Mouse (Mus musculus) heart, embryonic 16.5 days (tissue): Measurements from ENCODE around the gene Drp2. TPM values are rescaled to one million over a fixed set of nuclear protein-coding genes. Genes with fewer than 3 reads are reported as not detected.
A peak's percentile ranks its signal among the peaks of the same experiment; 100 is the strongest.

Experiments
- ATAC-seq: fragments of 200-750 bp; cut with Nextera tagmentation; replicated peaks from 2 replicates; pipeline ENCODE4 v1.8.0; 2017; ENCODE audit warnings: moderate number of reproducible peaks; ENCODE audit not compliant: insufficient read depth, low FRiP score; ENCODE audit errors: extremely low read depth
- H3K27ac ChIP-seq: fragments of 300-500 bp; sonication (generic); 2 replicates; pipeline ENCODE4 v1.5.1; 2014; ENCODE audit warnings: mild to moderate bottlenecking, low read length, control low read depth, moderate library complexity
- H3K27me3 ChIP-seq: fragments of 300-500 bp; sonication (generic); 2 replicates; pipeline ENCODE4 v1.6.1; 2014; ENCODE audit warnings: low read length, mixed read lengths; ENCODE audit not compliant: control insufficient read depth, insufficient read depth
- H3K36me3 ChIP-seq: fragments of 300-500 bp; sonication (generic); 2 replicates; pipeline ENCODE4 v1.6.1; 2014; ENCODE audit not compliant: control insufficient read depth, insufficient read depth
- H3K4me1 ChIP-seq: fragments of 300-500 bp; sonication (generic); 2 replicates; pipeline ENCODE4 v1.6.1; 2014; ENCODE audit warnings: low read length, mixed read lengths; ENCODE audit not compliant: control insufficient read depth, insufficient read depth
- H3K4me2 ChIP-seq: fragments of 300-500 bp; sonication (generic); 2 replicates; pipeline ENCODE4 v1.6.1; 2014; ENCODE audit warnings: low read depth, mild to moderate bottlenecking, control low read depth, low read length
- H3K4me3 ChIP-seq: fragments of 300-500 bp; sonication (generic); 2 replicates; pipeline ENCODE4 v1.5.1; 2014; ENCODE audit warnings: mild to moderate bottlenecking, control low read depth, low read length
- H3K9ac ChIP-seq: fragments of 300-500 bp; sonication (generic); 2 replicates; pipeline ENCODE4 v1.6.1; 2014; ENCODE audit warnings: low read length, control low read depth
- H3K9me3 ChIP-seq: fragments of 300-500 bp; sonication (generic); replicated peaks from 2 replicates; pipeline ENCODE4 v1.6.1; 2016; ENCODE audit warnings: low read length; ENCODE audit not compliant: control insufficient read depth
- WGBS: fragments of 180-500 bp; shearing (Covaris S2); extraction: QIAGEN DNeasy Blood & Tissue Kit; methylation state at CpG from one replicate; pipeline ENCODE4 v1.1.7; 2014; 5-methylcytosine and 5-hydroxymethylcytosine counted together
- polyA plus RNA-seq: library from polyadenylated mRNA; unstranded; fragments of >200 nt; fragmentation: Nextera tagmentation; extraction: Ambion mirVana; gene quantifications from 2 replicates; pipeline ENCODE4 v1.2.1, GENCODE M21; 2015

Drp2 gene
- polyA plus RNA-seq, 1 experiment from 2014 or later, result 0.25 TPM

DNA sequence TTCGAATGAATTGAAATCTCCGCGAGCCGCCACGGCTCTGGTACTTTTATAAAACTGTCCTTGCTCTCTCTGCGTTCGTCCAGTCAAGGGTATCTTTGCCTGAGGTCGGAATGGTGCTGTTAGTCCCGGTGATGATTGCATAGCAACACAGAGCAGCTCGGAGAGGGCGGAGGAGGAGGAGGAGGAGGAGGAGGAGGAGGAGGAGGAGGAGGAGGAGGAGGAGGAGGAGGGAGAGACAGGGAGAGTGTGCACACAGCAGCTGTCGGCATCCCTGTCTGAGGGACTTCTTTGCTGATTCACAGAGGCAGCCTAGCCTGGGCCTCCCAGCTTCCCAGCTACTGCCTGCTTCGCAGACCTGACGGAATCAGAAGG, 219 bp downstream of the Drp2 start:
- Histone ChIP-seq H3K9ac (no peak overlapping the region), H3K27me3 (peaks cover 3% of the 10 kb centered on the region; the same call in 1 of the 2 replicates), H3K4me3 (peak overlapping the region; percentile 44), H3K4me1 (no peaks in the 10 kb centered on the region), H3K4me2 (peak overlapping the region; percentile 68), H3K36me3 (no peaks in the 10 kb centered on the region), H3K9me3 (no peaks in the 10 kb centered on the region), H3K27ac (no peak overlapping the region)
- ATAC-seq, result no peak; the same call in 1 of the 2 replicates
- 22% methylated on average over 13 of the region's 14 CpGs for WGBS

- ATAC-seq, result no peak
- Histone ChIP-seq H3K36me3 (no peaks in the 10 kb centered on the region), H3K4me2 (no peak overlapping the region), H3K4me3 (no peak overlapping the region), H3K9me3 (no peaks in the 10 kb centered on the region), H3K9ac (no peak overlapping the region), H3K27ac (no peak overlapping the region), H3K27me3 (peaks cover 3% of the 10 kb centered on the region; the same call in 1 of the 2 replicates), H3K4me1 (no peaks in the 10 kb centered on the region)
- WGBS, result 82% methylated on average over 6 of the region's 6 CpGs
Observed at GRCm38 (mm10) chrX:134409354-134409900, 5.1 kb downstream of the Drp2 start.

DNA sequence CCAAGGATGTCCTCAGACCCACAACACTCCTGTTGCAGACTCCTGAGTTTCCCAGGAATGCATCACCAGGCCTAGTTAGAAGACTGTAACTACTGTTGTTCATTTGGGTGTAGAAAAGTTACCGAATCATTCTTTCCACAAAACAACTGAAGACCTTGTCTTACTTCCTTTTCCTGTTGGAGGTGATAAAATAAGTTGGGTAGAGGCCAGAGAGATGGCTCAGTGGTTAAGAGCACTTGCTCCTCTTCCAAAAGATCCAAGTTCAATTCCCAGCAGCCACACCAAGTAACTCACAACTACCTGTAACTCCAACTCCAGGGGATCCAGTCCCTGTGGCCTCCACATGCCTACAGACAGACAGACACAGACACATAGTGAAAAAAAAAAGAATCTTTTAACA, 7.7 kb downstream of the Drp2 start:
- no peak overlapping the region for H3K9ac ChIP-seq
- H3K4me3 ChIP-seq, result no peak overlapping the region
- H3K4me2 ChIP-seq, result no peak overlapping the region
- no peaks in the 10 kb centered on the region for H3K4me1 ChIP-seq
- ATAC-seq, result no peak
- no peaks in the 10 kb centered on the region for H3K36me3 ChIP-seq
- H3K27me3 ChIP-seq, result no peaks in the 10 kb centered on the region
- WGBS, result 43% methylated on average over 1 of the region's 1 CpGs
- H3K27ac ChIP-seq, result no peak overlapping the region
- no peaks in the 10 kb centered on the region for H3K9me3 ChIP-seq

DNA sequence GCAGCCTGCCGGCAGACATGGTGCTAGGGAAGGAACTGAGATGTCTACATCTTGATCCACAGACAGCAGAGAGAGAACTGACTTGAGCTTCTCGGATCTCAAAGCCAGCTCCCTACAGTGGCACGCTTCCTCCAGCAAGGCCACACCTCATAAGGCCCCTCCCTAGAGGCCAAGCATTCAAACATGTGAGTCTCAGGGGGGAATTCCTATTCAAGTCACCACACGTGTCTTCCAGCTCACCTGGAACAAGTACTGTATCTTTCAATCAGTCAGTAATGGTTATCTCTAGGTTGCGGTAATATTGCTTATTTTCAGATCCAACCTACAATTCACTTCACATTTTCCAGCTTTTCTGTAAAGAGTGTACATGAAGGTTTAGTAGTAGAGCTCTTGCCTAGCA, 15.7 kb downstream of the Drp2 start:
- WGBS, result 86% methylated on average over 5 of the region's 5 CpGs
- no peaks in the 10 kb centered on the region for H3K4me1 ChIP-seq
- H3K4me3 ChIP-seq, result no peak overlapping the region
- H3K9ac ChIP-seq, result no peak overlapping the region
- no peaks in the 10 kb centered on the region for H3K27me3 ChIP-seq
- H3K36me3 ChIP-seq, result no peaks in the 10 kb centered on the region
- H3K4me2 ChIP-seq, result no peak overlapping the region
- H3K27ac ChIP-seq, result no peak overlapping the region
- H3K9me3 ChIP-seq, result no peaks in the 10 kb centered on the region
- no peak for ATAC-seq

- Histone ChIP-seq H3K4me3 (no peak overlapping the region), H3K9ac (no peak overlapping the region), H3K9me3 (no peaks in the 10 kb centered on the region), H3K27me3 (no peaks in the 10 kb centered on the region), H3K36me3 (no peaks in the 10 kb centered on the region), H3K4me2 (no peak overlapping the region), H3K4me1 (no peaks in the 10 kb centered on the region), H3K27ac (no peak overlapping the region)
- 91% methylated on average over 5 of the region's 5 CpGs for WGBS
- ATAC-seq, result no peak
Observed at GRCm38 (mm10) chrX:134424263-134424662, 19.9 kb downstream of the Drp2 start.

GRCm38 (mm10) chrX:134425798-134426197, 21.4 kb downstream of the Drp2 start:
- Histone ChIP-seq H3K36me3 (no peaks in the 10 kb centered on the region), H3K27me3 (no peaks in the 10 kb centered on the region), H3K9me3 (no peaks in the 10 kb centered on the region), H3K4me3 (no peak overlapping the region), H3K27ac (no peak overlapping the region), H3K4me2 (no peak overlapping the region), H3K9ac (no peak overlapping the region), H3K4me1 (no peaks in the 10 kb centered on the region)
- ATAC-seq, result no peak
- 59% methylated on average over 10 of the region's 10 CpGs for WGBS

- ATAC-seq, result no peak
- WGBS, result 39% methylated on average over 6 of the region's 6 CpGs
- no peak overlapping the region for H3K4me3 ChIP-seq
Observed at GRCm38 (mm10) chrX:134426819-134427218, 22.5 kb downstream of the Drp2 start.

GRCm38 (mm10) chrX:134427307-134427706, 23.0 kb downstream of the Drp2 start:
- Histone ChIP-seq H3K27me3 (no peaks in the 10 kb centered on the region), H3K4me1 (no peaks in the 10 kb centered on the region), H3K4me3 (no peak overlapping the region), H3K27ac (no peak overlapping the region), H3K9me3 (no peaks in the 10 kb centered on the region), H3K9ac (no peak overlapping the region), H3K4me2 (no peak overlapping the region), H3K36me3 (no peaks in the 10 kb centered on the region)
- ATAC-seq, result no peak
- WGBS, result 46% methylated on average over 3 of the region's 3 CpGs

More at GRCm38 (mm10) chrX:134426819-134427218, 22.5 kb downstream of the Drp2 start:
- no peak overlapping the region for H3K27ac ChIP-seq
- no peaks in the 10 kb centered on the region for H3K9me3 ChIP-seq
- no peaks in the 10 kb centered on the region for H3K27me3 ChIP-seq
- H3K9ac ChIP-seq, result no peak overlapping the region
- H3K4me1 ChIP-seq, result no peaks in the 10 kb centered on the region
- H3K36me3 ChIP-seq, result no peaks in the 10 kb centered on the region
- H3K4me2 ChIP-seq, result no peak overlapping the region

GRCm38 (mm10) chrX:134474988-134475710, 70.8 kb downstream of the Drp2 start:
- Histone ChIP-seq H3K9ac (no peak overlapping the region), H3K27me3 (no peaks in the 10 kb centered on the region), H3K9me3 (peaks cover 18% of the 10 kb centered on the region), H3K4me1 (no peaks in the 10 kb centered on the region), H3K36me3 (no peaks in the 10 kb centered on the region), H3K27ac (no peak overlapping the region), H3K4me3 (no peak overlapping the region), H3K4me2 (peak overlapping the region; percentile 29; the same call in 1 of the 2 replicates)
- 60% methylated on average over 50 of the region's 67 CpGs for WGBS
- no peak; the same call in 1 of the 2 replicates for ATAC-seq
